Mouse (Mus musculus) bone marrow, adult 2 months (tissue): ENCODE measurements at regions not wholly inside any gene's neighbourhood (a gene's known extent, or its start where the extent isn't known, plus 50 kb on each side); places are given as distances from the start of the nearest gene placed in this dataset.

ENCODE experiments used
- CTCF ChIP-seq: fragments of 200-500 bp; IDR thresholded peaks from 2 replicates; pipeline ENCODE4 v1.5.1; 2011; ENCODE audit warnings: low read length, control low read depth; ENCODE audit not compliant: control insufficient read depth, insufficient read depth
- POLR2A ChIP-seq: fragments of 200-500 bp; IDR thresholded peaks from 2 replicates; pipeline ENCODE4 v1.6.1; 2011; ENCODE audit warnings: low read depth, mild to moderate bottlenecking, control low read depth, low read length, borderline replicate concordance; ENCODE audit not compliant: control insufficient read depth

DNA sequence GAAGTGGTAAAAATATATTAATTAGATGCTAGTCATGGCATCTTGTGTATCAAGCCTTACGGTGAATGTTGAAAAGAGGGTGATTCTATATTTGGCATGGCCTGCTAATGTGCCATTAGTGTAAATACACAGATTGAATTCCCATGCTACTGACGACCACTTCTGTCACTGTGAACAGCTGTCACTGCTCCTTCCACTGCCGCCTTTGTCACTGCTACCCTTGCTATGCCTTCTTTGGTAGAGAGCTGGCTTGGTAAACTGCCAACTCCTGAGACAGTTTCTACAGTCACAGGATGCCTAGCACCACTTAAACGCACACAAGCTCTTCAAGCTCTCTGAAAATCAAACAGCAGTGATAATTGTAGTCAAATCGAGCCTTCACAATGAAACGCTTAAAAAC, 184.1 kb upstream of the Veph1 start:
- no peak for TF ChIP-seq CTCF
- no peak for TF ChIP-seq POLR2A
